Mouse (Mus musculus) myocyte (in vitro differentiated cells): Measurements from ENCODE around the gene Hoxd9. TPM values are rescaled to one million over a fixed set of nuclear protein-coding genes. Genes with fewer than 3 reads are reported as not detected.

Source experiments
- H3K27me3 ChIP-seq: one replicate; pipeline ENCODE4 v1.6.1; 2011; ENCODE audit not compliant: control insufficient read depth, insufficient read depth, insufficient read length
- H3K36me3 ChIP-seq: one replicate; pipeline ENCODE4 v1.6.1; 2011; ENCODE audit not compliant: control insufficient read depth, insufficient read depth
- H3K4me2 ChIP-seq: one replicate; pipeline ENCODE4 v1.6.1; 2011; ENCODE audit warnings: low read depth, control low read depth
- H3K4me3 ChIP-seq: one replicate; pipeline ENCODE4 v1.5.1; 2011; ENCODE audit warnings: mild to moderate bottlenecking, control low read depth, moderate library complexity
- H3K79me2 ChIP-seq: one replicate; pipeline ENCODE4 v1.6.1; 2011; ENCODE audit not compliant: control insufficient read depth, insufficient read depth
- H3ac ChIP-seq: one replicate; pipeline ENCODE4 v1.6.1; 2011; ENCODE audit not compliant: control insufficient read depth, insufficient read length
- CEBPB ChIP-seq: IDR thresholded peaks from 2 replicates; pipeline ENCODE4 v1.6.1; 2011; ENCODE audit warnings: mild to moderate bottlenecking, moderate library complexity; ENCODE audit not compliant: poor library complexity, insufficient read depth, severe bottlenecking
- E2F4 ChIP-seq: IDR thresholded peaks from one replicate; pipeline ENCODE4 v1.6.1; 2011; ENCODE audit warnings: mild to moderate bottlenecking, control low read depth, moderate library complexity; ENCODE audit not compliant: insufficient read depth
- MAX ChIP-seq: IDR thresholded peaks from one replicate; pipeline ENCODE4 v1.6.1; 2011; ENCODE audit warnings: low read depth, mild to moderate bottlenecking, control low read depth
- MYOD1 ChIP-seq, 3 experiments: IDR thresholded peaks; one replicate each; pipeline ENCODE4 v1.6.1; 2011; ENCODE audit warnings: control low read depth in 2 of 3, low read depth in 2 of 3, mild to moderate bottlenecking in 2 of 3, moderate library complexity in 1 of 3; ENCODE audit not compliant: insufficient read length in 2 of 3, control insufficient read depth in 1 of 3
- MYOG ChIP-seq, 3 experiments: IDR thresholded peaks; one replicate each; pipeline ENCODE4 v1.6.1; 2011; ENCODE audit warnings: control low read depth in 2 of 3, low read depth in 2 of 3, mild to moderate bottlenecking in 2 of 3; ENCODE audit not compliant: insufficient read length in 2 of 3, control insufficient read depth in 1 of 3, insufficient read depth in 1 of 3
- POLR2A ChIP-seq: IDR thresholded peaks from one replicate; pipeline ENCODE4 v1.6.1; 2011; ENCODE audit warnings: low read depth, mild to moderate bottlenecking, control low read depth, moderate library complexity; ENCODE audit not compliant: insufficient read length
- POLR2AphosphoS2 ChIP-seq: IDR thresholded peaks from one replicate; pipeline ENCODE4 v1.6.1; 2011; ENCODE audit warnings: low read depth, control low read depth; ENCODE audit not compliant: insufficient read length
- REST ChIP-seq: IDR thresholded peaks from one replicate; pipeline ENCODE4 v1.6.1; 2011; ENCODE audit warnings: mild to moderate bottlenecking, control low read depth, moderate library complexity; ENCODE audit not compliant: insufficient read depth, insufficient read length
- SRF ChIP-seq: IDR thresholded peaks from one replicate; pipeline ENCODE4 v1.6.1; 2011; ENCODE audit warnings: low read depth; ENCODE audit not compliant: control insufficient read depth, insufficient read length
- TCF12 ChIP-seq: IDR thresholded peaks from one replicate; pipeline ENCODE4 v1.6.1; 2011; ENCODE audit warnings: mild to moderate bottlenecking, control low read depth; ENCODE audit not compliant: poor library complexity, insufficient read depth, severe bottlenecking
- TCF3 ChIP-seq: IDR thresholded peaks from one replicate; pipeline ENCODE4 v1.6.1; 2011; ENCODE audit warnings: low read depth, control low read depth; ENCODE audit not compliant: insufficient read length
- USF1 ChIP-seq: IDR thresholded peaks from one replicate; pipeline ENCODE4 v1.6.1; 2011; ENCODE audit warnings: low read depth, mild to moderate bottlenecking, control low read depth, moderate library complexity
- polyA plus RNA-seq: library from polyadenylated mRNA; unstranded; fragments of >200 nt; fragmentation: generic; extraction: Trizol; gene quantifications from one replicate; pipeline ENCODE4 v1.2.1, GENCODE M21; 2012; ENCODE audit warnings: missing spikeins

Hoxd9 gene
- polyA plus RNA-seq, 1 experiment, result not detected

- Histone ChIP-seq H3K36me3 (no peaks in the 10 kb centered on the region), H3K4me2 (no peak overlapping the region), H3K27me3 (peaks cover 55% of the 10 kb centered on the region), H3K79me2 (no peaks in the 10 kb centered on the region), H3ac (no peak overlapping the region), H3K4me3 (no peak overlapping the region)
- TF ChIP-seq MAX (no peak), E2F4 (no peak), TCF3 (no peak), USF1 (no peak), POLR2A (no peak)
These were observed 38.7 kb upstream of the Hoxd9 start for GRCm38 (mm10) chr2:74658667-74659371.

- no peaks in the 10 kb centered on the region for H3K79me2 ChIP-seq
- no peak within 1 kb of the TSS for H3K4me2 ChIP-seq
- no peak for TF ChIP-seq MYOD1 (IDR thresholded peaks at IDR 0.05; ENCODE audit: control insufficient read depth in 1 of 3, insufficient read length in 2 of 3, low read depth in 2 of 3)
- TF ChIP-seq POLR2A, result no peak
- no peak for TF ChIP-seq MAX
- no peak for TF ChIP-seq USF1
- TF ChIP-seq CEBPB, result no peak
- no peak for TF ChIP-seq SRF
- no peak for TF ChIP-seq MYOG (IDR thresholded peaks at IDR 0.05; ENCODE audit: control insufficient read depth in 1 of 3, insufficient read depth in 1 of 3, insufficient read length in 2 of 3, low read depth in 2 of 3)
- no peak for TF ChIP-seq TCF12
- TF ChIP-seq E2F4, result no peak
- TF ChIP-seq REST, result no peak
- no peak for TF ChIP-seq TCF3
- no peak for TF ChIP-seq POLR2AphosphoS2
- H3K4me3 ChIP-seq, result no peak within 1 kb of the TSS
- no peaks in the 10 kb centered on the region for H3K36me3 ChIP-seq
- no peak within 1 kb of the TSS for H3ac ChIP-seq
- H3K27me3 ChIP-seq, result peaks cover 48% of the 10 kb centered on the region
These were observed 38.0 kb upstream of the Hoxd9 start, which contains the start of gene Evx2 for GRCm38 (mm10) chr2:74659507-74660005. TSS of gene Evx2 (minus strand) at chr2:74659557.

- peaks cover 43% of the 10 kb centered on the region for H3K27me3 ChIP-seq
- TF ChIP-seq POLR2AphosphoS2 (no peak), USF1 (no peak), TCF3 (no peak), MYOG (IDR thresholded peaks at IDR 0.05; ENCODE audit: control insufficient read depth in 1 of 3, insufficient read depth in 1 of 3, insufficient read length in 2 of 3, low read depth in 2 of 3) (no peak), MYOD1 (IDR thresholded peaks at IDR 0.05; ENCODE audit: control insufficient read depth in 1 of 3, insufficient read length in 2 of 3, low read depth in 2 of 3) (no peak), TCF12 (no peak), E2F4 (no peak), CEBPB (no peak)
- H3ac ChIP-seq, result no peak overlapping the region
- no peaks in the 10 kb centered on the region for H3K79me2 ChIP-seq
- H3K4me2 ChIP-seq, result no peak overlapping the region
- H3K4me3 ChIP-seq, result no peak overlapping the region
- no peaks in the 10 kb centered on the region for H3K36me3 ChIP-seq
These were observed 36.8 kb upstream of the Hoxd9 start for GRCm38 (mm10) chr2:74660421-74661375.

GRCm38 (mm10) chr2:74661685-74662084 lies 35.8 kb upstream of the Hoxd9 start:
- TF ChIP-seq TCF12 (no peak), TCF3 (no peak), REST (no peak), POLR2AphosphoS2 (no peak), MYOG (IDR thresholded peaks at IDR 0.05; ENCODE audit: control insufficient read depth in 1 of 3, insufficient read depth in 1 of 3, insufficient read length in 2 of 3, low read depth in 2 of 3) (no peak), USF1 (no peak), MAX (no peak), SRF (no peak), POLR2A (no peak), E2F4 (no peak)
- Histone ChIP-seq H3K4me2 (no peak overlapping the region), H3K27me3 (peaks cover 50% of the 10 kb centered on the region), H3K79me2 (no peaks in the 10 kb centered on the region), H3K36me3 (no peaks in the 10 kb centered on the region), H3ac (no peak overlapping the region), H3K4me3 (no peak overlapping the region)
